Mouse (Mus musculus) liver, adult 2 months (tissue): ENCODE results near the gene Gm10428.

Source experiments
- CTCF ChIP-seq: fragments of 200-500 bp; IDR thresholded peaks from 2 replicates; pipeline ENCODE4 v1.5.1; 2011; ENCODE audit warnings: low read depth, low read length, control low read depth
- POLR2A ChIP-seq: fragments of 200-500 bp; IDR thresholded peaks from 2 replicates; pipeline ENCODE4 v1.6.1; 2011; ENCODE audit warnings: low read length, control low read depth; ENCODE audit not compliant: insufficient read depth; ENCODE audit errors: extremely low read depth

GRCm38 (mm10) chr11:62746001-62746533 lies 6.8 kb upstream of the Gm10428 start:
- TF ChIP-seq POLR2A: no peak
- TF ChIP-seq CTCF: 0 out of 2 replicates have a peak, but pooled peaks have one; percentile 33
